Mouse (Mus musculus): ENCODE data around the gene Stard13.

- TF ChIP-seq CTCF (IDR thresholded peaks at IDR 0.05; ENCODE audit: low read depth, low read length) (no peak), POLR2A (IDR thresholded peaks at IDR 0.05; ENCODE audit: extremely low read depth, insufficient read depth, low read length) (no peak)
Measured at GRCm38 (mm10) chr5:151047488-151047887, 186.1 kb downstream of the Stard13 start.
